Mouse (Mus musculus): ENCODE measurements around the gene Sox18. TPM values are rescaled to one million over a fixed set of nuclear protein-coding genes. Genes with fewer than 3 reads are reported as not detected.
A peak's percentile ranks its signal among the peaks of the same experiment; 100 is the strongest.

Sox18 gene
- total RNA-seq, 2 experiments from 2014 or later = 7.6 to 14.2 TPM

GRCm38 (mm10) chr2:181684713-181685112 lies 13.3 kb upstream of the Sox18 start:
- no peak for DNase-seq
- intact Hi-C loops (cut with DNase I) = no loop called here

GRCm38 (mm10) chr2:181683381-181683780 lies 11.9 kb upstream of the Sox18 start:
- intact Hi-C loops (cut with DNase I) = no loop called here
- no peak for DNase-seq

GRCm38 (mm10) chr2:181681978-181682377 lies 10.5 kb upstream of the Sox18 start:
- intact Hi-C loops (cut with DNase I) = no loop called here
- DNase-seq = no peak

GRCm38 (mm10) chr2:181680716-181681117 lies 9.3 kb upstream of the Sox18 start:
- DNase-seq = no peak
- intact Hi-C loops (cut with DNase I) = no loop called here

GRCm38 (mm10) chr2:181679951-181680715 lies 8.7 kb upstream of the Sox18 start, which contains the start of gene Tcea2:
TSS of gene Tcea2 (plus strand) at chr2:181680310.
- peak; percentile 55 to 70 for DNase-seq
- intact Hi-C loops (cut with DNase I) = no loop called here

GRCm38 (mm10) chr2:181678780-181679179 lies 7.3 kb upstream of the Sox18 start:
- peak; percentile 59 to 62 for DNase-seq
- intact Hi-C loops (cut with DNase I) = no loop called here

- no peak for DNase-seq
- intact Hi-C loops (cut with DNase I) = no loop called here
Observed at GRCm38 (mm10) chr2:181677755-181678098, 6.3 kb upstream of the Sox18 start.

GRCm38 (mm10) chr2:181677096-181677754 lies 5.8 kb upstream of the Sox18 start:
- peak; percentile 27 to 40 for DNase-seq
- intact Hi-C loops (cut with DNase I) = no loop called here

- intact Hi-C loops (cut with DNase I) = no loop called here
- no peak for DNase-seq
Observed at GRCm38 (mm10) chr2:181676424-181676823, 5.0 kb upstream of the Sox18 start.

GRCm38 (mm10) chr2:181675454-181675853 lies 4.0 kb upstream of the Sox18 start:
- intact Hi-C loops (cut with DNase I) = no loop called here
- peak; percentile 53 to 57 for DNase-seq

GRCm38 (mm10) chr2:181674934-181675333 lies 3.5 kb upstream of the Sox18 start:
- DNase-seq = no peak
- intact Hi-C loops (cut with DNase I) = no loop called here

- DNase-seq = no peak
- intact Hi-C loops (cut with DNase I) = no loop called here
Observed at GRCm38 (mm10) chr2:181673501-181673900, 2.1 kb upstream of the Sox18 start.

- intact Hi-C loops (cut with DNase I) = no loop called here
- DNase-seq = no peak
Observed at GRCm38 (mm10) chr2:181671984-181672383, 544 bp upstream of the Sox18 start.

GRCm38 (mm10) chr2:181670913-181671311 lies 528 bp downstream of the Sox18 start:
- intact Hi-C loops (cut with DNase I) = no loop called here
- DNase-seq = no peak

- DNase-seq = no peak
Observed at GRCm38 (mm10) chr2:181670285-181670912, 1.0 kb downstream of the Sox18 start.

GRCm38 (mm10) chr2:181663298-181663630 lies 8.2 kb downstream of the Sox18 start:
- intact Hi-C loops (cut with DNase I) = no loop called here
- peak in 1 of 2 experiments; percentile 39 for DNase-seq

More at GRCm38 (mm10) chr2:181670285-181670912, 1.0 kb downstream of the Sox18 start:
- intact Hi-C loops (cut with DNase I) = no loop called here

- DNase-seq = peak in 1 of 2 experiments; percentile 35
- intact Hi-C loops (cut with DNase I) = no loop called here
Observed at GRCm38 (mm10) chr2:181662620-181663297, 8.7 kb downstream of the Sox18 start.

- intact Hi-C loops (cut with DNase I) = loop anchor here (2.0 kb wide), 1 partner anchor 47 kb away; no protein-coding TSS in a partner anchor
- peak; percentile 76 to 80 for DNase-seq
Observed at GRCm38 (mm10) chr2:181659609-181660055, 11.8 kb downstream of the Sox18 start.

GRCm38 (mm10) chr2:181658930-181659555 lies 12.4 kb downstream of the Sox18 start:
- peak in 1 of 2 experiments; percentile 40 for DNase-seq
- intact Hi-C loops (cut with DNase I) = loop anchor here (2.0 kb wide), 1 partner anchor 48 kb away; no protein-coding TSS in a partner anchor

- DNase-seq = no peak
- intact Hi-C loops (cut with DNase I) = loop anchor here (2.0 kb wide), 1 partner anchor 48 kb away; no protein-coding TSS in a partner anchor
Observed at GRCm38 (mm10) chr2:181658528-181658927, 12.9 kb downstream of the Sox18 start.

Data from gastrocnemius, postnatal 36 days (tissue).